Mouse (Mus musculus) intestine, postnatal 0 days (tissue): ENCODE data around the gene Nrp2. TPM values are rescaled to one million over a fixed set of nuclear protein-coding genes. Genes with fewer than 3 reads are reported as not detected.

Experiments
- ATAC-seq: fragments of 200-750 bp; cut with Nextera tagmentation; 2 replicates; pipeline ENCODE4 v1.8.0; 2017; ENCODE audit warnings: mild to moderate bottlenecking, moderate TSS enrichment, moderate library complexity
- H3K27ac ChIP-seq: fragments of 300-500 bp; sonication (generic); 2 replicates; pipeline ENCODE4 v1.5.1; 2014; ENCODE audit warnings: mild to moderate bottlenecking, low read depth, low read length, moderate library complexity
- H3K27me3 ChIP-seq: fragments of 300-500 bp; sonication (generic); replicated peaks from 2 replicates; pipeline ENCODE4 v1.6.1; 2014; ENCODE audit warnings: low read length, mixed read lengths; ENCODE audit not compliant: control insufficient read depth, insufficient read depth
- H3K36me3 ChIP-seq: fragments of 300-500 bp; sonication (generic); 2 replicates; pipeline ENCODE4 v1.6.1; 2014; ENCODE audit warnings: mild to moderate bottlenecking, moderate library complexity; ENCODE audit not compliant: control insufficient read depth, insufficient read depth
- H3K4me1 ChIP-seq: fragments of 300-500 bp; sonication (generic); replicated peaks from 2 replicates; pipeline ENCODE4 v1.6.1; 2014; ENCODE audit warnings: antibody characterized with exemption, low read length, mixed read lengths; ENCODE audit not compliant: control insufficient read depth, insufficient read depth
- H3K4me2 ChIP-seq: fragments of 300-500 bp; sonication (generic); replicated peaks from 2 replicates; pipeline ENCODE4 v1.6.1; 2014; ENCODE audit warnings: low read depth, mild to moderate bottlenecking, moderate library complexity
- H3K4me3 ChIP-seq: fragments of 300-500 bp; sonication (generic); 2 replicates; pipeline ENCODE4 v1.5.1; 2014; ENCODE audit warnings: low read depth, low read length
- H3K9ac ChIP-seq: fragments of 300-500 bp; sonication (generic); 2 replicates; pipeline ENCODE4 v1.6.1; 2014; ENCODE audit warnings: mild to moderate bottlenecking, low read depth, low read length
- H3K9me3 ChIP-seq: fragments of 300-500 bp; sonication (generic); 2 replicates; pipeline ENCODE4 v1.6.1; 2016; ENCODE audit warnings: mixed run types; ENCODE audit not compliant: control insufficient read depth
- CTCF ChIP-seq: sonication (generic); IDR thresholded peaks from 2 replicates; pipeline ENCODE4 v1.5.1; 2016; ENCODE audit warnings: low read depth, mild to moderate bottlenecking, control low read depth, antibody characterized with exemption, moderate library complexity
- WGBS: fragments of 180-500 bp; shearing (Covaris S2); extraction: QIAGEN DNeasy Blood & Tissue Kit; methylation state at CpG from one replicate; pipeline ENCODE4 v1.1.7; 2014; 5-methylcytosine and 5-hydroxymethylcytosine counted together
- polyA plus RNA-seq: library from polyadenylated mRNA; unstranded; fragments of >200 nt; fragmentation: Nextera tagmentation; extraction: Ambion mirVana; gene quantifications from 2 replicates; pipeline ENCODE4 v1.2.1, GENCODE M21; 2015

The Nrp2 gene
- polyA plus RNA-seq, 1 experiment from 2014 or later, result 11.7 TPM

DNA sequence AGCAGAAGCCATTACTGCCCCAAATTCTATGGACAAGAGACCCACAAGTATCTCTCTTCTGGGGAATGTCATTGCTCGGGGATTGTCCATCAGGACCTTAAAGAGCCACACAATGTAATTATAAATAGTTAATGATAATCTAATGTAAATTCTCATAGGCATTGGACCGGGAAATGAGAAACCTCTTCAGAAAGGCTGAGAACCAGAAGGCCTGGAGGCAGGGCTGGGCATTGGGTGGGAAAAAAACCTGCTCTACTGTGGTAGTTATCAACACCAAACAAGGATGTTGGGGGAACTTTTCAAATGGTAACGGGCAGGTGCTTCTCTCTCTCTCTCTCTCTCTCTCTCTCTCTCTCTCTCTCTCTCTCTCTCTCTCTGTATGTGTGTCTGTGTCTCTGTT lies 98.8 kb downstream of the Nrp2 start:
- no peak overlapping the region for H3K27ac ChIP-seq
- 54% methylated on average over 3 of the region's 3 CpGs for WGBS
- H3K4me2 ChIP-seq, result no peak overlapping the region
- no peak overlapping the region for H3K4me3 ChIP-seq
- no peak for ATAC-seq
- H3K9me3 ChIP-seq, result no peaks in the 10 kb centered on the region
- no peaks in the 10 kb centered on the region for H3K36me3 ChIP-seq
- no peak overlapping the region for H3K9ac ChIP-seq
- no peak for TF ChIP-seq CTCF
- no peaks in the 10 kb centered on the region for H3K27me3 ChIP-seq
- no peaks in the 10 kb centered on the region for H3K4me1 ChIP-seq

DNA sequence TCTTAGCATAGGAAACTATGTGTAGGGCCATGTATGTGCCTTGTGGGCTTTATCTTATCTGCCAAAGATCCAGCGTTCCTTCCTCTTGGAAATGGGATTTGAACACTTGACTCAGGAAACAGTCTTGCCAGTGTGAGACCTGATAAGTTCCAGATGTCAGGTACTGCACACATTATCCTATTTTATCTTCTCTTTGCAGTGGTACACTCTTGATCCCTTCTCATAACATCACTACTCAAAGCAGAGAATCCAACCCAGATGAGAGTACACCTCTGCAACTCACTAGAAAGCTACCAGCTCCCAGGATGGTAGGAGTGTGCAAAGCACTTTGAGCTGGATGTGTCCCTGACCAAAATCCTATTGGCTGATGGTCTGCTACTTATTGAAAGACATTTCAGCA lies 100.5 kb downstream of the Nrp2 start:
- H3K27ac ChIP-seq, result no peak overlapping the region
- H3K36me3 ChIP-seq, result no peaks in the 10 kb centered on the region
- no peaks in the 10 kb centered on the region for H3K27me3 ChIP-seq
- no peaks in the 10 kb centered on the region for H3K9me3 ChIP-seq
- H3K4me2 ChIP-seq, result no peak overlapping the region
- H3K4me3 ChIP-seq, result no peak overlapping the region
- no peak overlapping the region for H3K9ac ChIP-seq
- ATAC-seq, result no peak
- 68% methylated on average over 1 of the region's 1 CpGs for WGBS
- H3K4me1 ChIP-seq, result no peaks in the 10 kb centered on the region
- TF ChIP-seq CTCF, result no peak

DNA sequence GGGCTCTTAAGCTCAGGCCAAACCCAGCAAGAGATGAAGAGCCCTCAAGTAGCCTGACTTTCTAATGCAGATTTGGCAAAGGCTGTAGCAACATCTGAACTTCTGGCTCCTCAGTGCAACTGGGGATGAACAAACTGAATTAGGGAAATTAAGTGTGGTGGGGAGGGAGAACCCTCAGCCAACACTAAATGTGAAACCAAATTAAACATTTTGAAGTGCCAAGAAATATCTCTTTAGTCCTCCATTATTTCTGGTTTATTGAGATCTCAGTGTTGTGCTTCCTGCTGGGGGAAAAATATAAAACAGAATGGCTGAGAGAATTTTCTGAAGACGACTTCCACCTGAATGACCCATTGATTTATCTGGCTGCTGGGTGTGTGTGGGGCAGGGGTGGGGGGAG lies 102.9 kb downstream of the Nrp2 start:
- no peak for TF ChIP-seq CTCF
- ATAC-seq, result no peak
- Histone ChIP-seq H3K36me3 (no peaks in the 10 kb centered on the region), H3K9ac (no peak overlapping the region), H3K27ac (no peak overlapping the region), H3K4me3 (no peak overlapping the region), H3K27me3 (no peaks in the 10 kb centered on the region), H3K4me2 (no peak overlapping the region), H3K4me1 (no peaks in the 10 kb centered on the region), H3K9me3 (no peaks in the 10 kb centered on the region)
- WGBS, result 25% methylated on average over 1 of the region's 1 CpGs

DNA sequence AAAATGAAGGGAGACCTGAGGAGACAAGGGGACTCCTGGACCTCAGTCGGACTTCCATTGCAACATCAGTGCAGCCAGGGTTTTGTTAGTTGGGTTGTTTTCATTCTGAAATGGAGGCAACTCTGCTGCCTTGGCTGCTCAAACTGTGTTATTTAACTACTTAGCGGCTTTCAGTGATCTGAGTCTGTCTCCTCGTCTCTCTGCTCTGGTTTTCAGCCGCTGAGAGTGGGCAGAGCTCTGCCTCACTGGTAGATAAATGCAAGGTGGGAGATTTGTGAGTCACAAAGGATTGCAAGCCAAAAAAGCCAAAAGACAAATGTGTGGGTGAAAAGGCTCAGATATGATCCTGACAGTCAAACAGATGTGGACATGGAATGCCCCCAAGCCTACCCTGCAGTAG lies 105.3 kb downstream of the Nrp2 start:
- TF ChIP-seq CTCF, result no peak
- no peak overlapping the region for H3K4me3 ChIP-seq
- H3K36me3 ChIP-seq, result no peaks in the 10 kb centered on the region
- H3K9ac ChIP-seq, result no peak overlapping the region
- no peaks in the 10 kb centered on the region for H3K9me3 ChIP-seq
- 91% methylated on average over 4 of the region's 4 CpGs for WGBS
- no peak overlapping the region for H3K27ac ChIP-seq
- no peaks in the 10 kb centered on the region for H3K27me3 ChIP-seq
- no peaks in the 10 kb centered on the region for H3K4me1 ChIP-seq
- no peak for ATAC-seq
- no peak overlapping the region for H3K4me2 ChIP-seq

DNA sequence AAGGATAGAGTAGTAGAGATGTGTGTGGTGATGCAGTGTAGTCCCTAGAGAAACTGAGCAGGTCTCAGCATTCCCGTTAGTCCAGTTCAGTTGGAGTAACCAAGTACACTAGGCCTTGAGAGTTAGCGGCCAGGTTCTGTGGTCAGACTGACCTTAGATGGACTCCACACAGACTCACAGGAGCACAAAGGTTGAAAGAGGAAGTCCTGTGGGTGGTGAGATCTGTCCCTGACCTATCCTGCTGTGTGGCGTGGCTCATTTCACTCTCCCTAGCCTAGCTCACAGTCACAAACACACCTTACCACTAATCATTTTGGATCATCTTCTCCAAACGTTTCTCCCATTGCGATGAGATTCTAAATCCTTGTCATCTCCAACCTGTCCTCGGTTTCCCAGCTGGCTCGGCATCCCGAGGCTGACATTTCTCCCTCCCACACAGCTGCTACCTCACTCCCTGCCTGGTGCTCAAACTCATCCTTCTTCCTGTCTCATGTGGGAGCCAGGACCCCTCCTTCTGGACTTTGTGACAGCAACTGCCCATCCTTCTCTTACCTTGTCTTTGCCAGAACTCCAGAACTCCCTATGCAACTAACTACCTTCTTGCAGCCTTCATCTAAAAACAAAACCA lies 106.6 kb downstream of the Nrp2 start:
- no peak overlapping the region for H3K4me3 ChIP-seq
- WGBS, result 77% methylated on average over 8 of the region's 8 CpGs
- H3K27ac ChIP-seq, result no peak overlapping the region
- no peak for TF ChIP-seq CTCF
- no peaks in the 10 kb centered on the region for H3K4me1 ChIP-seq
- H3K4me2 ChIP-seq, result no peak overlapping the region
- H3K27me3 ChIP-seq, result no peaks in the 10 kb centered on the region
- no peak overlapping the region for H3K9ac ChIP-seq
- no peak for ATAC-seq
- H3K9me3 ChIP-seq, result no peaks in the 10 kb centered on the region
- H3K36me3 ChIP-seq, result no peaks in the 10 kb centered on the region

DNA sequence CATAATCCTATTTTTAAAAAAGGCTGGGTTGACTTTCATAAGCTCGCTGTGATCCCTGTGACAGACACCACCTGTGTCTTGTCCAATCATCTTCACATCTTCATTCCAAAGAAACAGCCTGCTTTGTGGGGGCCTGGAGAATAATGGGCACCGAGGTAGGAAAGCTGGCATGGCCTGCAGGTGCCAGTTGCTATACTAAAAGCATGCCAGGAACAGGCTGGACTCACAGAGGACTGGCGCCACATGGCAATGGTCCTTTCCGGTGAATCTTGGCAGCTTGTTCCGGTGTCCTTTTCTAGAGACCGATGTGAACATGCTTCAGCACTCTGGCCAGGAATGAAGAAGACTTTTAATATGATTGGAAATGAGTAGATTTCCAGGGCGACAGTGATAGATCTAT lies 108.1 kb downstream of the Nrp2 start:
- ATAC-seq, result no peak
- no peaks in the 10 kb centered on the region for H3K27me3 ChIP-seq

More for the DNA sequence above, 108.1 kb downstream of the Nrp2 start:
- Histone ChIP-seq H3K9ac (no peak overlapping the region), H3K9me3 (no peaks in the 10 kb centered on the region), H3K36me3 (no peaks in the 10 kb centered on the region), H3K4me2 (no peak overlapping the region), H3K27ac (no peak overlapping the region), H3K4me1 (no peaks in the 10 kb centered on the region), H3K4me3 (no peak overlapping the region)
- no peak for TF ChIP-seq CTCF
- WGBS, result 88% methylated on average over 7 of the region's 7 CpGs
